Mouse (Mus musculus) cerebellum, adult 18-20 months (tissue): ENCODE results near the gene Srrm4.
A peak's percentile ranks its signal among the peaks of the same experiment; 100 is the strongest.

Source experiments
- DNase-seq, 2 experiments: peaks; one replicate each; pipeline ENCODE4 v3.0.0; 2021

Srrm4 gene

GRCm38 (mm10) chr5:116489621-116490020, 102.0 kb downstream of the Srrm4 start:
- DNase-seq = no peak

DNA sequence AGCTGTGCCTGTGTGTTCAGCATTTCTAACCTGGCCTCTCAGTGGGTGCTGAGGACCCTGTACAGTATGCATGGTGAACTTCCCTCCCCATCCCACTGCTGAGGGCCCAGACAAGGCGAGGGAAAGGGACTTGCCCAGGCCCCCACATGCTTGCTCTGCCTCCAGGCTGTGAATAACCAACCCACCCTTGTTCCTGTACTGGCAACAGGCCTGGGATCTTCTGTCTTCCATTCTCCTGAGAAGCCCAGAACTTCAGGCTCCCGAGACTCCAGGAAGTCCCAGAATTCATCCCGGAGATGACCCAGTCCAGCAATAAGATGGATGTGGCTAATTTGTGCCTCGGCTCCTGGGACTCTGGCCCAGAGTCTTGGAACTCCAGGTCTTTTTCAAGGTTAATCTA, 105.5 kb downstream of the Srrm4 start:
- DNase-seq = no peak

DNA sequence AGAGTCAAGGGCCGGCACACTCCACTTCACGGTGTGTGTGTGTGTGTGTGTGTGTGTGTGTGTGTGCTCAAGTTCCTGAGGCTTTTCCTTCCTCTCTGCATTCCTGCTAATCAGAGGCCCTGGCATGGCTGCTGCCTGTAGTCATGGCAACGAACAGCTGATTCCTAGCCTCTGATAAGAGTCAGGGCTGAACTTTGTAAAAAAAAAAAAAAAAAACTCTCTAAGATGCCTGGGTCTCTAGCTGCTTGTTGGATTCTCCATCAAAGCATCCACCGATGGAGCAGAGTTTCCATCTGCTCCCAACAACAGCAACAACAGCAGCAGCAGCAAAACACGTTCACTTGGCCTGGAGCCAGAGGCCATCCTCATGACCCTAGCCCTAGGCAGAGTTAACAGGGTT, 106.5 kb downstream of the Srrm4 start:
- DNase-seq = no peak

GRCm38 (mm10) chr5:116484236-116484635, 107.4 kb downstream of the Srrm4 start:
- peak; percentile 64 to 70 for DNase-seq

DNA sequence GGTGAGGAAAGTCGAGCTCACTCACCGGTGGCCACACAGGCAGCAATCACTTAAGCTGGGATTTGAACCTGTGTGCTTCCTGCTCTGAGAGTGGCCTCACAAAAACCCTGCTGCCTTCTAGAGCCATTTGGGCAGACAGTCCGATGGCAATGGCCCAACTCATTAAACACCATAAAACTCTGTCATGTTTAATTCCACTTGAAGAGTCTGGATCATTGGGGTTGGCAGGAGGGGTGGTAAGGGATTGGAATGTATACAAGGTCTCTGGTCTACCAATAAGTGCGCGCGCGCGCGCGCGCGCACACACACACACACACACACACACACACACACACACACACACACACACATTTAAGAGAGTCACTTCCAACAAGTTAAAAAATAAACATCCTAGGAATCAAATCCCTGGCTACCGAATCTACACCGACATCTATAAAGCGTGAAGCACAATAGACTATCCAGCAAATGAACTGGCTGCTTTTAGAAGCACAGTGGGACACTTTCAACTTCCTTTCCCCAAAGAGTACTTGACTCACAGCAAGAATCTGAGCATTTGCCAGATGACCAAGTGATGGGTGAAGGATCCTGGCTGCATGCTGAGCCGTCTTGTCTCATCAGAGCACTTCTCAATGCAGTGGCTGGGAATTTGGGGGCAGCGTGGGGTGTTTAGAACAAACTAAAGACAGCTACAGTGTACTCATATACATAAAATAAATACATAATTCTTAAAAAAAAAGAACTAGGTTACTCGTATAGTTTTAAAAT, 112.8 kb downstream of the Srrm4 start:
- DNase-seq = no peak

DNA sequence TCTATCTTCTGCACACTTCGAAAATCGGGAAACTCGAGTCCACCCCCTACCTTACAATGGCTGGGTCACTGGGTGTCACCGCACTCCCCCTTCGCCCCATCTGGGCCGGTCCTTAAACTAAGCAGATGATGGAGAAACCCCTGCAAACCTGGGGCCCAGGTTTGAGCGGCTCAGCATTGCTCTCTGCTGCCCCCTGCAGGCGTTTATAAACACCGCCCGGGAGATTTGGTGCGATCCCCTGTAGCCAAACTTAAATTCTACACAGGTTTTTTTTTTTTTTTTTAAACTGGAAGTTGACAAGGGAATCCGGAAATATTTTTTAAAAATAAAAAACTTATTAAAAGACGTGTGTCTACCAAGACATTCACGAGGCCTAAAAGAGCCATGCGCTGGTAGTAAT, 115.6 kb downstream of the Srrm4 start:
- peak; percentile 43 to 68 for DNase-seq

GRCm38 (mm10) chr5:116461354-116462042, 130.1 kb downstream of the Srrm4 start:
- no peak for DNase-seq

DNA sequence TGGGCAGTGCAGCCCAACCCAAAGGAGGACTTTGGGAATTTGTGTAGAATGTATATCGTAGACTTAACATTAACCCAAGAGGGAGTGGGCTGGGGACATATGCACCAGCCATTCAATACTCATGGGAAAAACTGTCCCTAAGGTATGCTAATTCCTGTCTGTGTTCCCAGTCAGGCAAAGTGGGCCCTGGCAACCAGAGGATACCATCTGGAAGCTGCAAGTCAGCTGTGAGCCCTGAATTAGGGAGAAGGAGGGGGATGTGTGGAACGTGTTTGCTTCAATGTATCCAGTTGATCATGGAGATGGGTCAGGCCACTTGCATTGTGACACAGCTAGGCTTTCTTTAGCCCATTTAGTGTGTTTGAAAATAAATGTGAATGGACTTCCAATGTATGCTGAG, 131.6 kb downstream of the Srrm4 start:
- DNase-seq = no peak

- DNase-seq = no peak
Observed at GRCm38 (mm10) chr5:116457791-116458190, 133.8 kb downstream of the Srrm4 start.

DNA sequence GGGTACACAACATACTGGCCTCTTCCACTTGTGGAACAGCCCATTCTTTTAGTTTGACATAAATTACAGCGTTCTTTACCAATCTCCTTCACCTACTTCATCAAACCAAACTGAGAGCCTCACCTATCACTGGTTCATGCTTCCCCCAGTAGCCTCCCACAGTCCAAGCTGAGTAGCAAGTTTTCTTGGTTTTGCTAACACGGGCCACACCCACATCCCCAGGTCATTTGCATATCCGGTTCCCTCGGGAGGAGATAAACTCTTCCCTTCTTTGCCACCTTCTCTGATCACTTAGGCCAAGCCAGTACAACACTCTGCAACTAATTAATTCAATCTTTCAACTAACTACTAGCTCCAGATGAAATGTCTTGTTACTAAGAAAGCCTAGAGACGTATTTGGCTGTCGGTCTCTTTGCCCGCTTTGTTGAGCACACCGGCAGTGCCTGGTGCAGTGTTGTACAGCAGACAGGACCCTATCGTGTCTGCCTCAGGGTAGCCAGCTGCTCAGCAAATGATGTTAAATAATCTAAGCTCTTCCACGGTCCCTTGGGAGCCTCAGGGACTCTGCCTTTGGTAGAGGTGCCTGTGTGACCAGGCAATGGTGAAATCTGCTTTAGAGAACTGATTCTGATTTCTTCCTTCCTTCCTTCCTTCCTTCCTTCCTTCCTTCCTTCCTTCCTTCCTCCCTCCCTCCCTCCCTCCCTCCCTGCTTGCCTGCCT, 134.7 kb downstream of the Srrm4 start:
- no peak for DNase-seq

DNA sequence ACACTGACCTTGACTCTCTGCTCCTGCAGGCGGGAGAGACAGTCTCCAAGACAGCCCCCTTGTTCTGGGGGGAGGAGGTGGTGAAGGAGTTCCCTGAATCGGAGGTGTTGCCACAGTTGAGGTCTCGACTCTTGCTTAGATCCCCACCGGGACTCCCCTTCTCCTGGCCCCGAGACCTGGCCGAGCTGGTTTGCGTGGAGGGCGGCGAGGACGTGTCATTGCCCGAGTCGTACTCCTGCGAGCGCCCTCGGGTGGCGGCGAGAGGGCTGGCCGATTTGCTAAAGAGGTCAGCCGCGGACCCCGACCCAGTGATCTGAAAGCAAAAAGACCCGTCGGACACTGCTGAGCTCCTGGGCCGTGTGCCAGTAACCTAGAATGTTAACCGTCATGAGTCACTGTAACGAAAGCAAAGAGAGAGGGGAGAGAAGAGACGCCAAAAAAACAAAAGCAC, 138.2 kb downstream of the Srrm4 start:
- DNase-seq = peak; percentile 53 to 59

- DNase-seq = no peak
Observed at GRCm38 (mm10) chr5:116450901-116451300, 140.7 kb downstream of the Srrm4 start.

- DNase-seq = no peak
Observed at GRCm38 (mm10) chr5:116449522-116450225, 141.9 kb downstream of the Srrm4 start.

DNA sequence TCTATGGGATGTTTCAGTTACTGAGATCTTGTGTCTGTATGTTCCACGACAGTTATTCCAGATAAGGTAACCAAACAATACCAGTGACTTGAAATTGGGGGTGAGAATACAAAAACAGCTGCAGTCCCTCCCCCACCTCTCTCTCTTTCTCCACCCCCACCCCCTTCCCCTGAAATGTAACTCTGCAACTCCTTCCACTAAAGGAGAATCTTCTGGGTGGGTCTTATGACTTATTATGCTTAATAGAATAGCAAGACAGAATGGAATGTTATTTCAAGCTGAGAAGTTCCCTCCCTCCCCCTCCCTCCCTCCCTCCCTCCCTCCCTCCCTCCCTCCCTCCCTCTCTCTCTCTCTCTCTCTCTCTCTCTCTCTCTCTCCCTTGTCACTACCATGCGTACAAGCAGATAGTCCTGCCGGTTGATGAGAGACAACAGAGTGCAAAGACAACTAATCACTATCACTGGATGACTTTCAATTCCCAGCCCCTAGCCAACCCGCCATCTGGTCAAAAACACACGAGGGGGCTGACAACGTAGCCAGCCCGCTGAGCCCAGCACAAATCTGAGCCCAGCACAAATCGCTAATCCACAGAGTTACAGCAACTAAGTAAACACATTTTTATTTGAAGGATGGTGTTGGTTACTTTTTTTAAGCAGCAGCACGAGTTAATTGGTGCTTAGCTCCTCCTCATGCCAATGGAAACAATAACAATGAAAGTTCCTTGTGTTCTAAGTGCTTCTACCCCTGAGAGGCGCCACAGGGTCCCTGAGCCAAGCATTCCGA, 143.0 kb downstream of the Srrm4 start:
- DNase-seq = peak; percentile 25 to 27

DNA sequence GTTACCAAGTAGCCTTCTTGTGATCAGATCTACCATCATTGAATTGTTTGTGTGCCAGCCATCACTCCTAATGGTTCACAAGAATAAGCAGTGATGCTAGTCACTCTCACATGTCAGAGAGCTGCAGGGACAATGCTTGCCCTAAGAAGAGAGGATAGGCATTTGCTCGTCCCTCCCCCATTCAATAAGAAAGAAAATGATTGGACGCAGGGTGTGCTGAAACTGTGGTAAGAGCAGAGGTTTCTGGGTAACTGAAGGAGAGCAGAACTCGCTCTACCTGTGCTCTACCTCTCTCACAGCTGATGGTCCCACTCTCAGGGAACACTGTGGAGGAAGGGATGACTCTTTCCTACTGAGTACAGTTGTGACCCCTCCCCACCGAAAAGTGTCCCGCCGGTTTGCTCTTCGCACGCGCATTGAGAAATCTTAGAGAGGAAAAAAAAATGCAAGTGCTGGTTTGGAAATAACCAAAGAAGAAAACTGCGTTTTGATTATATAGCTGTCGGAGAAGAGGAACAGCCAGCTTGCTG, 143.7 kb downstream of the Srrm4 start:
- no peak for DNase-seq

DNA sequence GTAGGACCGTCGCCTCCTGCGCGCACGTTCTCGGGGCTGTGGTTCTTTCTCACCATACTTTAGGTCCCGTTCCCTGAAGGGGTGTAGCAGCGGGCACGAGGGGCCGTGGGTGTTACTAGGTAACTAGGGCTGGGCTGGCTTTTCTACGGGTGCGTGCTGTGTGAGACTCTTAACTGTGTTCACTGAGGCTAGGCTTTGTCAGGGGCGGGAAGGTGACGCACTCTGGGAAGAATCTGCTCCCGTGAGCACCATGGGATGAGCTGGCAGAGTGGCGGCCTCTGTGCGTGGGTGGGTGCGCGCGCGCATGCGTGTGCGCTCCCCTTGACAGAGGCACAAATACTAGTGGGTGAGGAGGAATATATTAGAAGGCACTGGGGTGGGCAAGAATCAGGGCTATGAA, 145.1 kb downstream of the Srrm4 start:
- no peak for DNase-seq

- DNase-seq = no peak
Observed at GRCm38 (mm10) chr5:116445634-116446367, 145.8 kb downstream of the Srrm4 start.

DNA sequence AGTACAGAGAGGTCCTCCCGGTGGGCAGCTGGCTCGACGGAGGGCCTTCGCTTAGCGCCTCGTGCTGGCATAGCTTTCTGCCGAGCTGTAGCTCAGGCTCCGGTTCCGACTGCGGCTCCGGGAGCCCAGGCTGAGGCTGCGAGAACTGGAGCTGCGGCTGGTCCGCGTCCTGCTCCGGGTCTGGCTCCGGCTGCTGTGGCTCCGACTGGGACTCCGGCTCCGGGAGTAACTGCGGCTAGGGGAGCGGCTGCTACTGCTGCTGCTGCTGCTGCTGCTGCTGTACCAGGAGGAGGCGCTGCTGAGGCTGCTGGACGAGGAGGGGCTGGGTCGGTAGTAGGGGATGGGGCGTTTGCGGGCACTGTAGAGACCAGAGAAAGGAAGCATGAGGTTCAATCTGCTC, 147.1 kb downstream of the Srrm4 start:
- peak; percentile 46 to 47 for DNase-seq

GRCm38 (mm10) chr5:116443459-116443940, 148.1 kb downstream of the Srrm4 start:
- DNase-seq = peak; percentile 94 to 96

DNA sequence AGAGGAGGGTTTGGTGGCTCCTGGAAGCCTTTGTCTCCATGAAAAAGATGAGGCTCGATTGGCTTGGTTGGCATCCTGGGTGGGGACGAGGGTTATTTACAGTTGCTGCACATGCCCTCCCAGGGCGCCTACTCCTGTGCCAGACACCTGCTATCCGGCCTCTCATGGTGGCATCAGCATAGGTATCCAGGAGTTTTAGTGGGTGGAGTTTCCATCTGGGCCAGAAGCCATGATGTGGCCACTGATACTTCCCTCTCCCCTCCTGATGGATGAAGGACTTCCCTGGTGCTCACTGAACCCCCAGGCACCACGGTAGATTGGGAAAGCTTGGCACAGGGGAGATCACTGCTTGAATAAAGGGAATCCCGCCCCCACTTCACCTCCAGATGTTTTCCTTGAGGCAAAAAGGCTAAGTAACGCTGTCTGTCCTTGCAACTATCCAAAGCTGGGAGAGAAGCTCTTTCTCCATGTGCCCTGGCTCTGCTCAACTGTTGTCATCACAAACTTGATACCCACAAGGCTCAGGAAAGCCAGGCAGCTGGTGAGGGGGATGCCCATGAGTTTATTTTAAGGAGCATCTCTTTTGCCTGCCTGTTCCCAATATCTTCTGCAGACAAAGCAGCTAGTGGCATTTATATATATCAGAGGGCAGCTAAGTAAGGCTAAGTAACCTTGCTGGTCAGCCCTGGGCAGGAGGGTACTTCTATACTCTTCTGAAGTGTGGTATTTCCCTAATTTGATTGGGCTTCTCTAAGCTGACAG, 148.7 kb downstream of the Srrm4 start:
- DNase-seq = peak in 1 of 2 experiments; percentile 36
